Mouse (Mus musculus) Muller cell, postnatal 12 days (primary cell): ENCODE measurements at regions not wholly inside any gene's neighbourhood (a gene's known extent, or its start where the extent isn't known, plus 50 kb on each side); places are given as distances from the start of the nearest gene placed in this dataset.
"Not testable (repeated sequence)": the region's sequence is repeated elsewhere in the genome, so short reads cannot be mapped to it uniquely, and the experiment has no call there.

Experiments
- DNase-seq: peaks from one replicate; pipeline ENCODE4 v3.0.0-alpha.2; 2015; ENCODE audit errors: inconsistent ontology term

GRCm38 (mm10) chr12:77589416-77589815, 351.5 kb downstream of the Fut8 start:
- DNase-seq = peak; percentile 20

- no peak for DNase-seq
These were observed 356.2 kb downstream of the Fut8 start for GRCm38 (mm10) chr12:77594092-77594491.

- peak; percentile 24 for DNase-seq
These were observed 356.7 kb downstream of the Fut8 start for GRCm38 (mm10) chr12:77594657-77595056.

- no peak for DNase-seq
These were observed 357.9 kb downstream of the Fut8 start for GRCm38 (mm10) chr12:77595821-77596220.

GRCm38 (mm10) chr12:77596676-77597075, 358.8 kb downstream of the Fut8 start:
- DNase-seq = no peak

- DNase-seq = peak; percentile 61
These were observed 359.9 kb downstream of the Fut8 start for GRCm38 (mm10) chr12:77597627-77598333.

- no peak for DNase-seq
These were observed 360.4 kb downstream of the Fut8 start for GRCm38 (mm10) chr12:77598334-77598715.

- DNase-seq = no peak
These were observed 361.5 kb downstream of the Fut8 start for GRCm38 (mm10) chr12:77599391-77599790.

GRCm38 (mm10) chr12:77603832-77604501, 366.0 kb downstream of the Fut8 start:
- no peak for DNase-seq

- DNase-seq = no peak
These were observed 379.6 kb downstream of the Fut8 start for GRCm38 (mm10) chr12:77617552-77617951.

GRCm38 (mm10) chr12:77622243-77622642, 384.3 kb downstream of the Fut8 start:
- no peak for DNase-seq

- not testable (repeated sequence) for DNase-seq
These were observed 386.4 kb downstream of the Fut8 start for GRCm38 (mm10) chr12:77624323-77624722.

- peak; percentile 91 for DNase-seq
These were observed 390.5 kb downstream of the Fut8 start for GRCm38 (mm10) chr12:77628358-77628850.

GRCm38 (mm10) chr12:77633981-77634650, 396.2 kb downstream of the Fut8 start:
- no peak for DNase-seq

- peak; percentile 50 for DNase-seq
These were observed 400.3 kb downstream of the Fut8 start for GRCm38 (mm10) chr12:77638266-77638665.

- no peak for DNase-seq
These were observed 404.4 kb downstream of the Fut8 start for GRCm38 (mm10) chr12:77642336-77642735.

- DNase-seq = no peak
These were observed 409.9 kb downstream of the Fut8 start for GRCm38 (mm10) chr12:77647841-77648240.

GRCm38 (mm10) chr12:77654282-77654681, 416.4 kb downstream of the Fut8 start:
- DNase-seq = no peak

- DNase-seq = no peak
These were observed 419.1 kb downstream of the Fut8 start for GRCm38 (mm10) chr12:77657060-77657459.

- no peak for DNase-seq
These were observed 420.0 kb downstream of the Fut8 start for GRCm38 (mm10) chr12:77657878-77658277.

GRCm38 (mm10) chr12:77663180-77663579, 425.3 kb downstream of the Fut8 start:
- peak; percentile 51 for DNase-seq

- DNase-seq = no peak
These were observed 425.9 kb downstream of the Fut8 start for GRCm38 (mm10) chr12:77663665-77664374.
